Mouse (Mus musculus): ENCODE measurements around the gene Mfsd13b.

GRCm38 (mm10) chr7:120941214-120941613 lies 41.1 kb upstream of the Mfsd13b start:
- TF ChIP-seq GATA1 (IDR thresholded peaks at IDR 0.05; ENCODE audit: borderline replicate concordance, low read length) (no peak), FLI1 (IDR thresholded peaks at IDR 0.05; ENCODE audit: low read length) (no peak)
